Comparison of ENCODE assay signal across 18 mouse cellular contexts in the genomic region with DNA sequence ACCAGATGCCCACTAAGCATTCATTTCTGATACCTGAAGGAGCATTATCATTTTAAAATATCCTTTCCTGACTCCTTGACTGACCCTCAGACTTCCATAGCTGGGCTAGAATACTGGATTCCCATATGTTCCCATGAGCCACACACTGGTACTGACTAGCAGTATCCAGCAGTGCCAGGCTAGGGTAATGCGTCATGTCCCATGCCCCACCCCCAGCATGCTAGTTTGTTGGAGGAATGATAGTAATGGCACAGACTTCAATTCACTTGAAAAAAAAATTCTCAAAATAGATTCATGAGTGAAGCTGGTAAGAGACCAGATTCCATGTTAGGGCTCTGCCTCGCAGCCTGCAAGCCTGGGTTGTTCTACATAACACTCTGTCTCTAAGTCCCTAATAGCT. TPM values are rescaled to one million over a fixed set of nuclear protein-coding genes. Genes with fewer than 3 reads are reported as not detected.
DNase-seq lines count a peak whose midpoint lies in the region; ATAC-seq and TF ChIP-seq lines count a peak whose summit lies in the region.
"Had no signal": no experiment of that assay in that cellular context is flagged by ENCODE, and none has a peak within 500 bp of the region (broad histone marks: within the 10 kb centered on the region; RNA-seq: fewer than 3 reads in every experiment).

No protein-coding gene starts in this region.

- peaks cover 3% of the 10 kb centered on the region; the same call in 1 of the 2 replicates for H3K4me1 ChIP-seq in cortical plate, adult 2 months (ENCODE audit: control insufficient read depth, insufficient read depth, low read length)
- H3K4me1 ChIP-seq in liver, embryonic 11.5 days (replicated peaks; ENCODE audit: control insufficient read depth, insufficient read depth, low read length): no peaks in the 10 kb centered on the region; the same call in 1 of the 2 replicates
- H3K4me1 ChIP-seq: embryonic facial prominence, embryonic 12.5 days; hindbrain, embryonic 12.5 days had no signal

- no peaks in the 10 kb centered on the region for H3K9me3 ChIP-seq in liver, embryonic 11.5 days (ENCODE audit: control insufficient read depth, low read length)
- H3K9me3 ChIP-seq: embryonic facial prominence, embryonic 12.5 days; hindbrain, embryonic 12.5 days had no signal

- H3K27ac ChIP-seq in cortical plate, adult 2 months (ENCODE audit: insufficient read depth, low read length): 0 out of 2 replicates have a peak overlapping the region, but pooled peaks have one; percentile 3
- no peak overlapping the region for H3K27ac ChIP-seq in liver, embryonic 11.5 days (ENCODE audit: low read depth, low read length)
- H3K27ac ChIP-seq: embryonic facial prominence, embryonic 12.5 days; gastrocnemius, adult 2 months; hindbrain, embryonic 12.5 days had no signal

- no peak overlapping the region for H3K9ac ChIP-seq in liver, embryonic 11.5 days (ENCODE audit: low read depth, low read length)
- H3K9ac ChIP-seq: embryonic facial prominence, embryonic 12.5 days; hindbrain, embryonic 12.5 days had no signal

- TF ChIP-seq CTCF in cortical plate, adult 2 months (IDR thresholded peaks at IDR 0.05; ENCODE audit: extremely low read depth, insufficient read depth, low read length): no peak

- no peak for ATAC-seq in liver, embryonic 11.5 days (replicated peaks; ENCODE audit: low FRiP score)
- ATAC-seq: forebrain, embryonic 16.5 days; hindbrain, embryonic 16.5 days; inflammation-experienced regulatory T-cells, adult 6 months; intestine, postnatal 0 days had no signal

- 92% methylated on average over 2 of the region's 2 CpGs for WGBS in liver, embryonic 11.5 days

- no peaks in the 10 kb centered on the region for H3K27me3 ChIP-seq in liver, embryonic 11.5 days (replicated peaks; ENCODE audit: control insufficient read depth, insufficient read depth, low read length)
- H3K27me3 ChIP-seq: embryonic facial prominence, embryonic 12.5 days; hindbrain, embryonic 12.5 days had no signal

- no peak overlapping the region for H3K4me2 ChIP-seq in liver, embryonic 11.5 days
- H3K4me2 ChIP-seq: embryonic facial prominence, embryonic 12.5 days; hindbrain, embryonic 12.5 days had no signal

- peak; percentile 26 for DNase-seq in heart, adult 8-10 months (ENCODE audit: low spot score)
- DNase-seq in heart, adult 11 months: no peak
- DNase-seq in layer of hippocampus, adult 11-12 months (ENCODE audit: low spot score): peak; percentile 28
- DNase-seq in layer of hippocampus, postnatal 25 days (ENCODE audit: extremely low spot score in 1 of 2, low spot score in 1 of 2): no peak
- DNase-seq in brain, adult 2 months (ENCODE audit: low read depth, low spot score): peak; percentile 45
- DNase-seq in liver, embryonic 11.5 days (ENCODE audit: low spot score): no peak
- DNase-seq: adrenal gland, adult 2 months; adrenal gland, postnatal 25 days; gastrocnemius, adult 2 months; gastrocnemius, postnatal 25 days; kidney, adult 8-10 months had no signal

- no peak for TF ChIP-seq POLR2A in cortical plate, adult 2 months (IDR thresholded peaks at IDR 0.05; ENCODE audit: extremely low read depth, insufficient read depth, low read length)

- H3K4me3 ChIP-seq in cortical plate, adult 2 months (ENCODE audit: insufficient read depth, low read length): no peak overlapping the region
- no peak overlapping the region for H3K4me3 ChIP-seq in liver, embryonic 11.5 days (ENCODE audit: low read depth, low read length)
- H3K4me3 ChIP-seq: embryonic facial prominence, embryonic 12.5 days; gastrocnemius, adult 2 months; hindbrain, embryonic 12.5 days had no signal

- H3K36me3 ChIP-seq in liver, embryonic 11.5 days (ENCODE audit: control insufficient read depth, insufficient read depth, low read length): no peaks in the 10 kb centered on the region
- H3K36me3 ChIP-seq: embryonic facial prominence, embryonic 12.5 days; hindbrain, embryonic 12.5 days had no signal

RNA-seq across cellular contexts. Expression of a gene that starts 9.7 kb away (rescaled TPM):
- 10 to 100 TPM; 31.4 to 44.8 (median 37.5) TPM for total RNA-seq in heart, adult 8-10 months (2022)
- 10 to 100 TPM; 46.6 to 50.2 TPM for total RNA-seq in layer of hippocampus, postnatal 25 days (2021)
- polyA plus RNA-seq in cortical plate, adult 2 months (2012; rRNA removed): 44.6 and 51.7 TPM in 2 replicates
- 2.6 and 3.1 TPM in 2 replicates for polyA plus RNA-seq in liver, embryonic 11.5 days (2014; fragmentation: Nextera tagmentation; extraction: Ambion mirVana)

RNA-seq across cellular contexts. Expression of a gene that starts 52.8 kb away (rescaled TPM):
- 1 to 10 TPM in 1 of 4 experiments, under 1 TPM in 3; 0.41 to 1.8 (median 0.76) TPM for total RNA-seq in heart, adult 8-10 months (2022)
- 1 to 10 TPM; 1.4 to 1.7 TPM for total RNA-seq in layer of hippocampus, postnatal 25 days (2021)
- 1.6 and 2.3 TPM in 2 replicates for polyA plus RNA-seq in cortical plate, adult 2 months (2012; rRNA removed)
- polyA plus RNA-seq in liver, embryonic 11.5 days (2014; fragmentation: Nextera tagmentation; extraction: Ambion mirVana): 11.5 and 15.5 TPM in 2 replicates

RNA-seq across cellular contexts. Expression of a gene that starts 57.6 kb away (rescaled TPM):
- 10 to 100 TPM; 11.0 to 18.6 (median 17.0) TPM for total RNA-seq in heart, adult 8-10 months (2022)
- total RNA-seq in layer of hippocampus, postnatal 25 days (2021): 10 to 100 TPM; 16.1 to 18.8 TPM
- 14.3 and 14.5 TPM in 2 replicates for polyA plus RNA-seq in cortical plate, adult 2 months (2012; rRNA removed)
- 31.3 and 36.0 TPM in 2 replicates for polyA plus RNA-seq in liver, embryonic 11.5 days (2014; fragmentation: Nextera tagmentation; extraction: Ambion mirVana)

Comparison
In these comparisons a context has a peak if more than half of its experiments do, and no peak if none do; other contexts are left out.
1. DNase-seq: peak in heart, adult 8-10 months (single experiment), layer of hippocampus, adult 11-12 months (single experiment) and brain, adult 2 months (single experiment); none in heart, adult 11 months (single experiment), layer of hippocampus, postnatal 25 days (0 of 2) and liver, embryonic 11.5 days (single experiment).